Mouse (Mus musculus) urinary bladder, postnatal 36 days (tissue): ENCODE data around the gene Ms4a8a.

Experiments
- DNase-seq, 2 experiments: peaks; one replicate each; pipeline ENCODE4 v3.0.0; 2022; ENCODE audit warnings: low spot score in 2 of 2, mixed read lengths in 1 of 2

Gene Ms4a8a

DNA sequence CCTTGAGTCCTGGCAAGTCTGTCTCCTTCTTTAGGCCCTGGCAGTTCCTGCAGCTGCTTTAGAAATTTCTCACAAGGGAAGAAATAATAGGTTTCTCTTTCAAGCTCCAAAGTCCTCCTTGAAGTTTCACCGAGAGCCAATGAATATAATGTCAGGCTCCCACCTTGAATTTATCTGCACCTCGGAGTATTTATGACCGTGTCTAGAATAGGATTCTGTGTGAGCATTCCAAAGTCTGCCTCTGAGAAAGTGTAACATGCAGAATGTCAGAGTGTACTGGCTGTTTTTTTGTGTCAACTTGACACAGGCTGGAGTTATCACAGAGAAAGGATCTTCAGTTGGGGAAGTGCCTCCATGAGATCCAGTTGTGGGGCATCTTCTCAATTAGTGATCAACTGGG lies 63.0 kb downstream of the Ms4a8a start, which contains the start of gene Ms4a18:
Gene Ms4a18, minus strand, starts transcription at position 141 of the 400 bp plus-strand sequence.
- DNase-seq = no peak
